26 mouse cellular contexts compared by ENCODE assay signal in the genomic region with DNA sequence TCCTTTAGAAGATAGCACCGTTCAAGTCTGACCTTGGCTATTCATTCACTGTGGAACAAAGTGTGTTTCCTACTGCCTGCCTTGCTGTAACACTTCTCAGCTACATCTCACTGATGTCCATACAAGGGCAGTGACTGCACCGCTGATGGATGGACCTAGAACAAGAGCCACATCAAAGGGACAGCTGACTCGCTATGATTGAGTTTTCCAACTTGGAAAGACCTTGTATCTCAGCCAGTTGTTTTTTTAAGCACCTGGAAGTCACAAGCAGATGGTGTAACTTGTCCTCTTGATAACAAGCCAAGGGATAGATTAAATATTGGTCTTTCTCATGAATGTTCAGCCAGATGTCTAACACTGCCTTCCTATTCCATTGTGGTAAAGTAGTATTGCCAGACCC.
"Had no signal": no experiment of that assay in that cellular context is flagged by ENCODE, and none has a peak within 500 bp of the region (broad histone marks: within the 10 kb centered on the region; RNA-seq: fewer than 3 reads in every experiment).

No protein-coding gene starts in this region.

- H3K4me1 ChIP-seq: embryonic facial prominence, embryonic 10.5 days; embryonic facial prominence, embryonic 12.5 days; embryonic facial prominence, embryonic 13.5 days; embryonic facial prominence, embryonic 15.5 days; forebrain, embryonic 10.5 days; forebrain, embryonic 12.5 days; forebrain, embryonic 13.5 days; forebrain, embryonic 15.5 days had no signal

- H3K4me2 ChIP-seq: embryonic facial prominence, embryonic 12.5 days; embryonic facial prominence, embryonic 13.5 days; embryonic facial prominence, embryonic 15.5 days; forebrain, embryonic 12.5 days; forebrain, embryonic 13.5 days; forebrain, embryonic 15.5 days had no signal

- H3K9ac ChIP-seq: embryonic facial prominence, embryonic 12.5 days; embryonic facial prominence, embryonic 13.5 days; embryonic facial prominence, embryonic 15.5 days; forebrain, embryonic 12.5 days; forebrain, embryonic 13.5 days; forebrain, embryonic 15.5 days; forebrain, postnatal 0 days had no signal

- H3K36me3 ChIP-seq: embryonic facial prominence, embryonic 10.5 days; embryonic facial prominence, embryonic 12.5 days; embryonic facial prominence, embryonic 13.5 days; embryonic facial prominence, embryonic 15.5 days; forebrain, embryonic 10.5 days; forebrain, embryonic 12.5 days; forebrain, embryonic 15.5 days had no signal

- H3K27ac ChIP-seq: embryonic facial prominence, embryonic 10.5 days; embryonic facial prominence, embryonic 12.5 days; embryonic facial prominence, embryonic 13.5 days; embryonic facial prominence, embryonic 15.5 days; forebrain, embryonic 10.5 days; forebrain, embryonic 12.5 days; forebrain, embryonic 13.5 days; forebrain, embryonic 15.5 days; gastrocnemius, adult 2 months had no signal

- H3K4me3 ChIP-seq: embryonic facial prominence, embryonic 10.5 days; embryonic facial prominence, embryonic 12.5 days; embryonic facial prominence, embryonic 13.5 days; embryonic facial prominence, embryonic 15.5 days; erythroblast, embryonic 14.5 days; forebrain, embryonic 10.5 days; forebrain, embryonic 12.5 days; forebrain, embryonic 13.5 days; forebrain, embryonic 15.5 days; gastrocnemius, adult 2 months had no signal

- DNase-seq: cerebellum, adult 2 months; cerebellum, adult 8-10 months; cerebellum, adult 9-10 months; cerebellum, adult 9-11 months; cerebellum, postnatal 10 days; cerebellum, postnatal 14 days; cerebellum, postnatal 25 days; cerebellum, postnatal 36 days; embryo, embryonic 11 days; forebrain, postnatal 0 days; gastrocnemius, adult 2 months; gastrocnemius, postnatal 10 days; gastrocnemius, postnatal 14 days; gastrocnemius, postnatal 25 days; gastrocnemius, postnatal 36 days; heart, adult 11 months; heart, adult 18-20 months had no signal

- H3K27me3 ChIP-seq: embryonic facial prominence, embryonic 12.5 days; embryonic facial prominence, embryonic 13.5 days; embryonic facial prominence, embryonic 15.5 days; forebrain, embryonic 12.5 days; forebrain, embryonic 13.5 days; forebrain, embryonic 15.5 days had no signal
